In genomic region chr3:142113208-142113607, GRCm38 (mm10) we compare ENCODE assay signal across 17 mouse cellular contexts. TPM values are rescaled to one million over a fixed set of nuclear protein-coding genes. Genes with fewer than 3 reads are reported as not detected.
DNase-seq lines count a peak whose midpoint lies in the region; TF ChIP-seq lines count a peak whose summit lies in the region.
"Had no signal": no experiment of that assay in that cellular context is flagged by ENCODE, and none has a peak within 500 bp of the region (broad histone marks: within the 10 kb centered on the region; RNA-seq: fewer than 3 reads in every experiment).

No protein-coding gene starts in this region.

- H3K27ac ChIP-seq in kidney, adult 2 months (ENCODE audit: insufficient read depth, low read depth, low read length) = no peak overlapping the region
- H3K27ac ChIP-seq: embryonic facial prominence, embryonic 12.5 days; forebrain, embryonic 15.5 days; heart, embryonic 13.5 days; hindbrain, embryonic 12.5 days had no signal

- no peaks in the 10 kb centered on the region; the same call in 1 of the 2 replicates for H3K4me1 ChIP-seq in kidney, adult 2 months (ENCODE audit: control insufficient read depth, insufficient read depth, low read length)
- H3K4me1 ChIP-seq: heart, embryonic 13.5 days had no signal

- TF ChIP-seq CTCF in kidney, adult 2 months (conservative IDR thresholded peaks at IDR 0.05; ENCODE audit: insufficient read depth, insufficient read length, low read depth, low read length) = no peak

- intact Hi-C loops in left cerebral cortex, postnatal 4 days (cut with DNase I) = no loop called here
- intact Hi-C loops in left cerebral cortex, postnatal 10 days (cut with DNase I) = no loop called here

- H3K27me3 ChIP-seq in kidney, adult 2 months (replicated peaks; ENCODE audit: control insufficient read depth, insufficient read depth, low read length) = no peaks in the 10 kb centered on the region
- H3K27me3 ChIP-seq: embryonic facial prominence, embryonic 12.5 days; forebrain, embryonic 15.5 days; hindbrain, embryonic 12.5 days had no signal

- WGBS in kidney, adult 2 months = 75% methylated on average over 4 of the region's 4 CpGs

- peak; percentile 29 to 61 for DNase-seq in cerebellum, postnatal 25 days
- no peak for DNase-seq in cerebellum, adult 11 months
- DNase-seq in kidney, adult 2 months = peak; percentile 26
- no peak for DNase-seq in kidney, postnatal 25 days
- DNase-seq in left cerebral cortex, postnatal 4 days = peak; percentile 76
- no peak for DNase-seq in left cerebral cortex, postnatal 10 days (ENCODE audit: extremely low spot score in 1 of 2, low spot score in 2 of 2)
- no peak for DNase-seq in layer of hippocampus, adult 9-10 months (ENCODE audit: low spot score)
- DNase-seq: adrenal gland, adult 2 months; adrenal gland, postnatal 25 days; cerebellum, adult 11-12 months; gastrocnemius, postnatal 36 days; heart, adult 11 months; heart, postnatal 36 days had no signal

- H3K4me3 ChIP-seq in kidney, adult 2 months (ENCODE audit: insufficient read depth, low read depth, low read length) = no peak overlapping the region
- H3K4me3 ChIP-seq: embryonic facial prominence, embryonic 12.5 days; forebrain, embryonic 15.5 days; heart, embryonic 13.5 days; hindbrain, embryonic 12.5 days had no signal

- H3K36me3 ChIP-seq in kidney, adult 2 months (ENCODE audit: control insufficient read depth, insufficient read depth, low read length) = no peaks in the 10 kb centered on the region
- H3K36me3 ChIP-seq: embryonic facial prominence, embryonic 12.5 days; forebrain, embryonic 15.5 days; heart, embryonic 13.5 days; hindbrain, embryonic 12.5 days had no signal

- no peak for TF ChIP-seq POLR2A in kidney, adult 2 months (IDR thresholded peaks at IDR 0.05; ENCODE audit: low read depth, low read length)

RNA-seq across cellular contexts. Expression of gene Bmpr1b, which starts 56.0 kb away (rescaled TPM):
- polyA plus RNA-seq in kidney, adult 2 months (2012; rRNA removed) = 1.4 and 2.0 TPM in 2 replicates
- total RNA-seq in left cerebral cortex, postnatal 4 days (2021) = 10 to 100 TPM; 11.5 to 14.3 TPM
- 10 to 100 TPM; 10.8 to 11.6 TPM for total RNA-seq in left cerebral cortex, postnatal 10 days (2021)

Comparison
In these comparisons a context has a peak if more than half of its experiments do, and no peak if none do; other contexts are left out.
1. DNase-seq: peak in cerebellum, postnatal 25 days (2 of 2), kidney, adult 2 months (single experiment) and left cerebral cortex, postnatal 4 days (single experiment); none in cerebellum, adult 11 months (single experiment), kidney, postnatal 25 days (0 of 2), left cerebral cortex, postnatal 10 days (0 of 2) and layer of hippocampus, adult 9-10 months (single experiment).